Mouse (Mus musculus): ENCODE results near the gene Olfr814.

DNA sequence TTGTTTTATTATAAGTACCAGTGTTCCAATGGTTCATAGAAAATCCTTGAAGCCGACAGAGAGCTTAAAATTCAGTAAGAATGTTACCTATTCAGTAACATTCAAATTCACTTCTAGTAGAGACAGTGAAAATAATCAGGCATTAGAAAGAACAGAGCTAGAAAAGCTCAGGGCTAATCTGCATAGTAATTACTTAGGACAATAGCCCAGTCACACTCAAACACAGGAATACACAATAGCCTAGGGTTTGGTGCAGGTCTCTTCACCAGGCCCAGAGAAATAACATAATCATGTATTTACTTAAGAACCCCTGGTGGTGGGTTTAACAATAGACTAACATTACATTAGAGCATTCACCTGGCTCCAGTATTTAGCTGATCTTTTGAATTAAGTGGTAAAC is 32.3 kb downstream of the Olfr814 start:
- no peak for TF ChIP-seq POLR2A (IDR thresholded peaks at IDR 0.05; ENCODE audit: borderline replicate concordance, extremely low read depth, low read depth, low read length)
- no peak for TF ChIP-seq CTCF (IDR thresholded peaks at IDR 0.05; ENCODE audit: insufficient read depth, low read length)

Data from lung, adult 2 months (tissue).